Mouse (Mus musculus) limb, embryonic 11.5 days (tissue): Measurements from ENCODE around the gene Eps15l1. TPM values are rescaled to one million over a fixed set of nuclear protein-coding genes. Genes with fewer than 3 reads are reported as not detected.

Experiments used
- ATAC-seq: fragments of 200-750 bp; cut with Nextera tagmentation; 2 replicates; pipeline ENCODE4 v1.8.0; 2017; ENCODE audit warnings: low read depth; ENCODE audit not compliant: insufficient number of reproducible peaks, low FRiP score, low TSS enrichment
- DNase-seq: peaks from one replicate; pipeline ENCODE4 v3.0.0-alpha.2; 2015; ENCODE audit warnings: low spot score
- H3K27ac ChIP-seq: fragments of 300-500 bp; sonication (generic); replicated peaks from 2 replicates; pipeline ENCODE4 v1.5.1; 2014; ENCODE audit warnings: low read depth, mild to moderate bottlenecking, low read length
- H3K27me3 ChIP-seq: fragments of 300-500 bp; sonication (generic); 2 replicates; pipeline ENCODE4 v1.6.1; 2014; ENCODE audit warnings: mild to moderate bottlenecking, low read length, mixed read lengths; ENCODE audit not compliant: control insufficient read depth, insufficient read depth
- H3K36me3 ChIP-seq: fragments of 300-500 bp; sonication (generic); 2 replicates; pipeline ENCODE4 v1.6.1; 2014; ENCODE audit warnings: mild to moderate bottlenecking, low read length, moderate library complexity, mixed read lengths; ENCODE audit not compliant: control insufficient read depth, insufficient read depth
- H3K4me1 ChIP-seq: fragments of 300-500 bp; sonication (generic); 2 replicates; pipeline ENCODE4 v1.6.1; 2014; ENCODE audit warnings: low read length, mixed read lengths; ENCODE audit not compliant: control insufficient read depth, insufficient read depth
- H3K4me2 ChIP-seq: fragments of 300-500 bp; sonication (generic); 2 replicates; pipeline ENCODE4 v1.6.1; 2014; ENCODE audit warnings: low read depth, mild to moderate bottlenecking, moderate library complexity; ENCODE audit not compliant: severe bottlenecking
- H3K4me3 ChIP-seq: fragments of 300-500 bp; sonication (generic); 2 replicates; pipeline ENCODE4 v1.5.1; 2014; ENCODE audit warnings: low read depth, low read length
- H3K9ac ChIP-seq: fragments of 300-500 bp; sonication (generic); 2 replicates; pipeline ENCODE4 v1.6.1; 2014; ENCODE audit warnings: mild to moderate bottlenecking, low read length
- H3K9me3 ChIP-seq: fragments of 300-500 bp; sonication (generic); 2 replicates; pipeline ENCODE4 v1.6.1; 2016; ENCODE audit warnings: low read length; ENCODE audit not compliant: control insufficient read depth
- WGBS: fragments of 180-500 bp; shearing (Covaris S2); extraction: QIAGEN DNeasy Blood & Tissue Kit; methylation state at CpG from one replicate; pipeline ENCODE4 v1.1.7; 2014; 5-methylcytosine and 5-hydroxymethylcytosine counted together
- polyA plus RNA-seq: library from polyadenylated mRNA; unstranded; fragments of >200 nt; fragmentation: Nextera tagmentation; extraction: Ambion mirVana; gene quantifications from 2 replicates; pipeline ENCODE4 v1.2.1, GENCODE M21; 2014

Eps15l1 gene
- polyA plus RNA-seq, 1 experiment from 2014 or later, result 82.2 TPM

- no peaks in the 10 kb centered on the region for H3K9me3 ChIP-seq
- DNase-seq (no peak), ATAC-seq (no peak)
- H3K4me2 ChIP-seq, result no peak overlapping the region
- H3K4me3 ChIP-seq, result no peak overlapping the region
- peaks cover 42% of the 10 kb centered on the region for H3K36me3 ChIP-seq
- H3K4me1 ChIP-seq, result no peaks in the 10 kb centered on the region
- 93% methylated on average over 2 of the region's 2 CpGs for WGBS
- no peak overlapping the region for H3K9ac ChIP-seq
- no peaks in the 10 kb centered on the region for H3K27me3 ChIP-seq
- H3K27ac ChIP-seq, result no peak overlapping the region
Observed at GRCm38 (mm10) chr8:72366435-72366834, 54.8 kb downstream of the Eps15l1 start.

- H3K9ac ChIP-seq, result no peak overlapping the region
- H3K27ac ChIP-seq, result no peak overlapping the region
- peak; percentile 67 for DNase-seq
- WGBS, result 42% methylated on average over 3 of the region's 3 CpGs
- no peaks in the 10 kb centered on the region for H3K4me1 ChIP-seq
- H3K27me3 ChIP-seq, result no peaks in the 10 kb centered on the region
- H3K4me3 ChIP-seq, result no peak overlapping the region
- peaks cover 38% of the 10 kb centered on the region for H3K36me3 ChIP-seq
- H3K4me2 ChIP-seq, result no peak overlapping the region
- ATAC-seq, result no peak
- no peaks in the 10 kb centered on the region for H3K9me3 ChIP-seq
Observed at GRCm38 (mm10) chr8:72365826-72366225, 55.4 kb downstream of the Eps15l1 start.

GRCm38 (mm10) chr8:72365016-72365415 lies 56.2 kb downstream of the Eps15l1 start:
- H3K4me1 ChIP-seq, result no peaks in the 10 kb centered on the region
- H3K36me3 ChIP-seq, result peaks cover 34% of the 10 kb centered on the region
- DNase-seq (no peak), ATAC-seq (no peak)
- no peaks in the 10 kb centered on the region for H3K9me3 ChIP-seq
- 95% methylated on average over 2 of the region's 2 CpGs for WGBS
- H3K4me2 ChIP-seq, result no peak overlapping the region
- H3K9ac ChIP-seq, result no peak overlapping the region
- no peaks in the 10 kb centered on the region for H3K27me3 ChIP-seq
- H3K27ac ChIP-seq, result no peak overlapping the region
- no peak overlapping the region for H3K4me3 ChIP-seq

- Histone ChIP-seq H3K27me3 (no peaks in the 10 kb centered on the region), H3K9ac (no peak overlapping the region), H3K36me3 (peaks cover 30% of the 10 kb centered on the region; the same call in 1 of the 2 replicates), H3K4me1 (no peaks in the 10 kb centered on the region), H3K4me3 (no peak overlapping the region), H3K9me3 (no peaks in the 10 kb centered on the region), H3K27ac (no peak overlapping the region), H3K4me2 (no peak overlapping the region)
- WGBS, result 88% methylated on average over 7 of the region's 7 CpGs
- no peak for DNase-seq
- ATAC-seq, result no peak
Observed at GRCm38 (mm10) chr8:72363457-72363856, 57.8 kb downstream of the Eps15l1 start.

GRCm38 (mm10) chr8:72362754-72363153 lies 58.5 kb downstream of the Eps15l1 start:
- Histone ChIP-seq H3K27me3 (no peaks in the 10 kb centered on the region), H3K9me3 (no peaks in the 10 kb centered on the region), H3K36me3 (peaks cover 31% of the 10 kb centered on the region; the same call in 1 of the 2 replicates), H3K4me1 (no peaks in the 10 kb centered on the region), H3K4me2 (no peak overlapping the region), H3K4me3 (no peak overlapping the region), H3K9ac (no peak overlapping the region), H3K27ac (no peak overlapping the region)
- DNase-seq, result no peak
- 94% methylated on average over 4 of the region's 4 CpGs for WGBS
- ATAC-seq, result no peak

- Histone ChIP-seq H3K27ac (no peak overlapping the region), H3K4me3 (no peak overlapping the region), H3K4me1 (no peaks in the 10 kb centered on the region), H3K36me3 (peaks cover 27% of the 10 kb centered on the region; the same call in 1 of the 2 replicates), H3K27me3 (no peaks in the 10 kb centered on the region), H3K9ac (no peak overlapping the region), H3K9me3 (no peaks in the 10 kb centered on the region), H3K4me2 (no peak overlapping the region)
- no peak for DNase-seq
- ATAC-seq, result no peak
Observed at GRCm38 (mm10) chr8:72360162-72360561, 61.1 kb downstream of the Eps15l1 start.

- ATAC-seq, result no peak
- 87% methylated on average over 3 of the region's 3 CpGs for WGBS
- H3K9ac ChIP-seq, result no peak overlapping the region
Observed at GRCm38 (mm10) chr8:72356593-72356992, 64.7 kb downstream of the Eps15l1 start.

GRCm38 (mm10) chr8:72354272-72354671 lies 67.0 kb downstream of the Eps15l1 start:
- peaks cover 13% of the 10 kb centered on the region; the same call in 1 of the 2 replicates for H3K36me3 ChIP-seq
- 76% methylated on average over 11 of the region's 11 CpGs for WGBS
- H3K4me3 ChIP-seq, result no peak overlapping the region
- no peak overlapping the region for H3K4me2 ChIP-seq
- no peaks in the 10 kb centered on the region for H3K27me3 ChIP-seq
- no peaks in the 10 kb centered on the region for H3K9me3 ChIP-seq
- ATAC-seq, result no peak
- H3K4me1 ChIP-seq, result no peaks in the 10 kb centered on the region
- H3K27ac ChIP-seq, result no peak overlapping the region
- DNase-seq, result no peak
- H3K9ac ChIP-seq, result no peak overlapping the region

More at GRCm38 (mm10) chr8:72356593-72356992, 64.7 kb downstream of the Eps15l1 start:
- no peaks in the 10 kb centered on the region for H3K4me1 ChIP-seq
- H3K27me3 ChIP-seq, result no peaks in the 10 kb centered on the region
- H3K27ac ChIP-seq, result no peak overlapping the region
- DNase-seq, result no peak
- H3K4me2 ChIP-seq, result no peak overlapping the region
- H3K36me3 ChIP-seq, result peaks cover 13% of the 10 kb centered on the region; the same call in 1 of the 2 replicates
- no peaks in the 10 kb centered on the region for H3K9me3 ChIP-seq
- no peak overlapping the region for H3K4me3 ChIP-seq

- no peaks in the 10 kb centered on the region for H3K9me3 ChIP-seq
- H3K36me3 ChIP-seq, result peaks cover 12% of the 10 kb centered on the region; the same call in 1 of the 2 replicates
- ATAC-seq (no peak), DNase-seq (no peak)
- no peak overlapping the region for H3K4me3 ChIP-seq
- no peaks in the 10 kb centered on the region for H3K4me1 ChIP-seq
- no peak overlapping the region for H3K4me2 ChIP-seq
- no peaks in the 10 kb centered on the region for H3K27me3 ChIP-seq
- WGBS, result 93% methylated on average over 7 of the region's 7 CpGs
- H3K9ac ChIP-seq, result no peak overlapping the region
- H3K27ac ChIP-seq, result no peak overlapping the region
Observed at GRCm38 (mm10) chr8:72353700-72354045, 67.6 kb downstream of the Eps15l1 start.
